Mouse (Mus musculus): ENCODE data around the gene Ncf2. TPM values are rescaled to one million over a fixed set of nuclear protein-coding genes. Genes with fewer than 3 reads are reported as not detected.
"Not testable (repeated sequence)": the region's sequence is repeated elsewhere in the genome, so short reads cannot be mapped to it uniquely, and the experiment has no call there.

Gene Ncf2
- polyA plus RNA-seq, 1 experiment from 2014 or later, result 2.0 TPM

DNA sequence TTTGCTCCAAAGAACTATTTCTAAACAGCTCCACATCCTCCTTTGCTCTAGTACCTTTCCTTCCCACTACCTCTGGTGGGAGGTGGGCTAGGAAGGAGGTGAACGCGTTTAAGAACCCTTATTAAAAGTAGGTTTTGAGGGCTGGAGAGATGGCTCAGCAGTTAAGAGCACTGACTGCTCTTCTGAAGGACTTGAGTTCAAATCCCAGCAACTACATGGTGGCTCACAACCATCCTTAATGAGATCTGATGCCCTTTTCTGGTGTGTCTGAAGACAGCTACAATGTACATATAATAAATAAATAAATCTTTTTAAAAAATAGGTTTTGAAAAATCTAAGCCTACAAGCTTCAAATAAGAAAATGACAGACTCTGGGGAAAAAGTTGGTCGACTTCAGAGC, 14.5 kb upstream of the Ncf2 start:
- not testable (repeated sequence) for H3K4me3 ChIP-seq; H3K9me3 ChIP-seq; H3K27me3 ChIP-seq; H3K36me3 ChIP-seq; H3K9ac ChIP-seq (replicated peaks); H3K4me1 ChIP-seq; H3K4me2 ChIP-seq (replicated peaks); ATAC-seq (replicated peaks); H3K27ac ChIP-seq (replicated peaks)
- 89% methylated on average over 3 of the region's 3 CpGs for WGBS

DNA sequence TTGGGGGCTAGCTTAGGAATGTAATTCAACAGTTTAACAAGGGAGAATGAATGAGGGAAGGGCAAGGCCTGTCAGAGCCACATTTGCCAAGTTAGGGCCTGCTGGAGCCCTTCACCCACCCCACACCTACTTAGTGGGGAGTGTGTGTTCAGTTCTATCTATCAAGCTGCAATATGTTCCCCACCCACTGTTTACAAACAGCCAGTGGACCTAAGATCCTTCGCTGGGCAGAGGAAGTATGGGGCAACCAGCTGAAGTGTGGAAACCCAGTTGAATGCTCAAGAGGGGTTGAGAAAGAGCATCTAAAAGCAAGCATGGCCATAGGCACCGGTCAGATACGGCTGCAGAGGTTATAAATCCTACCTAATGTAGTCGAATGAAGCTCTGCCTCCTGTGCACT, 13.0 kb upstream of the Ncf2 start:
- no peak for ATAC-seq (replicated peaks)
- Histone ChIP-seq H3K4me3 (no peak overlapping the region), H3K9ac (replicated peaks) (no peak overlapping the region), H3K27me3 (no peaks in the 10 kb centered on the region), H3K36me3 (no peaks in the 10 kb centered on the region), H3K9me3 (no peaks in the 10 kb centered on the region), H3K4me1 (no peaks in the 10 kb centered on the region), H3K4me2 (replicated peaks) (no peak overlapping the region), H3K27ac (replicated peaks) (no peak overlapping the region)
- WGBS, result 94% methylated on average over 4 of the region's 4 CpGs

DNA sequence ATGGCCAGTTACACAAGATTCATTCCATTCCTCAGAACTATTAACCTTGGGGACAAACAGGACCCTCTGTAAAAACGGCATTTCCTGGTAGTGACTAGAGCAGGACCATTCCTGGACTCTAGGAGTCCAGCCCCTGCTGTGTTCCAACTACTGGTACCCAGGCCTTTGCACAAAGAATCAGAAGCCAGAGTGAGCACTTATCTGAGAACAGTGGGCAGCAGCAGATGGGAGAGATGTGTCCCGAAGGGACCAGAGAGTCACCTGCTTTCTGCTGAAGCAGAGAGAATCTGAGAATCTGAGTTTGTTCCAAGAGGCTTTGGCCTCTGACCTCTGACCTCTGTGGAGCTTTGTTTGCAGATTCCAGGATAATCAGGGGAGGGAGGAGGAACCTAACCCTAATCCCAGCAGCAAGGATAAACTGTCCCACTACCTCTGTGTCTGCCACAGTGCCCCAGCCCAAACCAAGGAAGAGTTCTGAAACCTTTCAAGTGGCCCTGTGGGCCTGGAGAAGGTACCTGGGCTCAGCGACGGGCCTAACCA, 11.8 kb upstream of the Ncf2 start:
- Histone ChIP-seq H3K9me3 (no peaks in the 10 kb centered on the region), H3K27ac (replicated peaks) (no peak overlapping the region), H3K4me2 (replicated peaks) (no peak overlapping the region), H3K4me3 (no peak overlapping the region), H3K27me3 (no peaks in the 10 kb centered on the region), H3K9ac (replicated peaks) (no peak overlapping the region), H3K4me1 (peaks cover 8% of the 10 kb centered on the region), H3K36me3 (no peaks in the 10 kb centered on the region)
- no peak for ATAC-seq (replicated peaks)
- 15% methylated on average over 4 of the region's 4 CpGs for WGBS

DNA sequence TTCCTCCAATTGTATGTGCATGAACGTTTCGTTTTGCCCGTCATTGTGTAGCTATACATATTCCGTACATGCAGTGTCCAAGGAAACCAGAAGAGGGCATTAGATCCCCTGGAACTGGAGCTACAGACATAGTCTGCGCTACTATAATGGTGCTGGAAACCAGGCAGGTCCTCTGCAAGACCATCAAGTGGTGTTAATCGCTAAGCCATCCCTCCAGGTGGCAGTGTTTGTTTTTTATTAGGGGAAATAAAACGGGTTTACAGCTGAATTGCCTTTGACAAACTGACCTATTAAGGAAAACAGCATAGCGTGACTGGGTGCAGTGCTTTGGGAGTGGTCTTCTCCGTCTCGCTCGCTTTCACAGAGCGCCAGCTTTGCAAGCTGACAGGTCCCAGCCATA, 9.7 kb upstream of the Ncf2 start:
- Histone ChIP-seq H3K9me3 (no peaks in the 10 kb centered on the region), H3K9ac (replicated peaks) (no peak overlapping the region), H3K27ac (replicated peaks) (no peak overlapping the region), H3K27me3 (no peaks in the 10 kb centered on the region), H3K4me2 (replicated peaks) (no peak overlapping the region), H3K36me3 (no peaks in the 10 kb centered on the region), H3K4me3 (no peak overlapping the region), H3K4me1 (peaks cover 8% of the 10 kb centered on the region)
- WGBS, result 35% methylated on average over 12 of the region's 12 CpGs
- ATAC-seq (replicated peaks), result no peak

DNA sequence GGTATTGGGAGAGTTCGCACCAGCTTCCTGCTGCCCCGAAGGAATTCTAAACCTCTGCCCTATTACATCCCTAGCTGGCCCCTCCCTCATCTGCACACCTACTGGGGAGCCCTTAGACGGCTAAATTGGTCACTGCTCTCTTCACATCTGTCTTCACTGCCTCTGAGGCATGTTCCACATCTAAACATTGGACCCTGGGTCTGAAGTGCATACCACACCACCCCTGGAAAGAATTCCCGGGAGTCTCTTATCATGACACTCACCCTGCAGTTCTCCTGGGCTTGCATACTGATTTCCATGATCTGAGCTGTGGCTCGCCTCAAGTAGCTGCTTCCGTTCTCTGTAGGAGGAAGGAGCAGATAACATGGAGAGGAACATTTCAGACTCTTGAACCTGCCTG, 9.2 kb upstream of the Ncf2 start:
- 33% methylated on average over 6 of the region's 6 CpGs for WGBS
- H3K9me3 ChIP-seq, result no peaks in the 10 kb centered on the region
- no peak overlapping the region for H3K4me2 ChIP-seq (replicated peaks)
- H3K27ac ChIP-seq (replicated peaks), result no peak overlapping the region
- no peak overlapping the region for H3K9ac ChIP-seq (replicated peaks)
- peaks cover 8% of the 10 kb centered on the region for H3K4me1 ChIP-seq
- no peak overlapping the region for H3K4me3 ChIP-seq
- H3K36me3 ChIP-seq, result no peaks in the 10 kb centered on the region
- ATAC-seq (replicated peaks), result 0 out of 2 replicates have a peak, but pooled peaks have one; percentile 29
- H3K27me3 ChIP-seq, result no peaks in the 10 kb centered on the region

DNA sequence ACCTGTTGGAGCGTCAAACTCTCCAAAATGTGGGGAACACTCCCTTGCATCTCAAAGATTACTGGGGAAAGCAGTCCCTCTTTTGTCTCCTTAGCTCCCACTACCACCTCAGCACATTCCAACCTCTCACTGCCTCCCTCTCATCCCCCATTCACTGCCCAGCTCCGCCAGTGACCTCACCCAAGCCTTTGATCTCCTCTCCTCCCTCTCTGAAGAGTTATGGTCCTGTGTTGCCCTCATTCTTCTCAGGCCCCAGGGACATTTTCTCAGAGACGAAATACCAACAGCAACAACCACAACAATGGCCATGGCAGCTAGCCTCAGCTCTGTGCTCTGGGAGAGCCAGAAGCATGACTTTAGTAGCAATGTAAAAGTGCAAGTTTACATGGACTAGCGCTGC, 8.7 kb upstream of the Ncf2 start:
- no peaks in the 10 kb centered on the region for H3K36me3 ChIP-seq
- H3K4me1 ChIP-seq, result peaks cover 8% of the 10 kb centered on the region
- H3K4me3 ChIP-seq, result no peak overlapping the region
- ATAC-seq (replicated peaks), result no peak
- H3K9me3 ChIP-seq, result no peaks in the 10 kb centered on the region
- H3K4me2 ChIP-seq (replicated peaks), result no peak overlapping the region
- no peak overlapping the region for H3K9ac ChIP-seq (replicated peaks)
- H3K27me3 ChIP-seq, result no peaks in the 10 kb centered on the region
- no peak overlapping the region for H3K27ac ChIP-seq (replicated peaks)
- 27% methylated on average over 4 of the region's 4 CpGs for WGBS

DNA sequence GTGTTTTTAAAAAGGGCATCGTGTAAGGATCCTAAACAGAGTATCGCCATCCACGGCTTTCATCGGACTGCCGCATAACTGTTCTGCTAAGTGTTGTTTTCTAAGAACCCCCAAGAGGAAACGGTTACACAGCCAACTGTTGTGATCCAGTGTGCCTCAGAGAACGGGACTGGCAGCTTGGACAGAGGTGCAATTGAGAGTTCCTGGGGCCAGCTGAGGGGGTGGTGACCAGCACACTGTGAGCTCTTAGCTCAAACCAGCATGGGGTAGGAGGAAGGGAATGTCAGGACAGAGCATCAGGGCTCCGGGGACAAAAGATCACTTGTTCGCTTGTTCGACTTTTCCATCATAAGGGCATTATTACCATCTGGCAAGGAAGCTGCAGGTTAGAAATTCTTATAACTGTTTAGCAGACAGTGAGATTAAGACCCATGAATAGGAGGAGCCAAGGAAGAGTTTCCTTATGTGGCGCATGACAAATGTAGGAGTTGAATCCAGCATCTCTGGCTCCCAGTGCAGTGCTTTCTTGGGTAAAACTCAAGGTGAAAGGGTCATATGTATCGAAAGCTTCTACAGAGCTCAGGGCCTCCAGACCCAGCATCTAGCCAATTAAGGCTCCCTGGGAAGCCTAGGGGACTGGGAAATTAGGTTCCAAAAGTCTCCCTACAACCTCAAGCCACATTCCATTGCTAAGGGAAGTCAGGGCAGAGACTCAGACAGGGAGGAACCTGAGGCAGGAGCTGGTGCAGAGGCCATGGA, 7.1 kb upstream of the Ncf2 start:
- H3K27ac ChIP-seq (replicated peaks), result no peak overlapping the region
- WGBS, result 9% methylated on average over 12 of the region's 12 CpGs
- ATAC-seq (replicated peaks), result no peak
- H3K27me3 ChIP-seq, result no peaks in the 10 kb centered on the region
- H3K36me3 ChIP-seq, result no peaks in the 10 kb centered on the region
- H3K9me3 ChIP-seq, result no peaks in the 10 kb centered on the region
- H3K4me2 ChIP-seq (replicated peaks), result no peak overlapping the region
- no peak overlapping the region for H3K9ac ChIP-seq (replicated peaks)
- peaks cover 8% of the 10 kb centered on the region for H3K4me1 ChIP-seq
- H3K4me3 ChIP-seq, result no peak overlapping the region

DNA sequence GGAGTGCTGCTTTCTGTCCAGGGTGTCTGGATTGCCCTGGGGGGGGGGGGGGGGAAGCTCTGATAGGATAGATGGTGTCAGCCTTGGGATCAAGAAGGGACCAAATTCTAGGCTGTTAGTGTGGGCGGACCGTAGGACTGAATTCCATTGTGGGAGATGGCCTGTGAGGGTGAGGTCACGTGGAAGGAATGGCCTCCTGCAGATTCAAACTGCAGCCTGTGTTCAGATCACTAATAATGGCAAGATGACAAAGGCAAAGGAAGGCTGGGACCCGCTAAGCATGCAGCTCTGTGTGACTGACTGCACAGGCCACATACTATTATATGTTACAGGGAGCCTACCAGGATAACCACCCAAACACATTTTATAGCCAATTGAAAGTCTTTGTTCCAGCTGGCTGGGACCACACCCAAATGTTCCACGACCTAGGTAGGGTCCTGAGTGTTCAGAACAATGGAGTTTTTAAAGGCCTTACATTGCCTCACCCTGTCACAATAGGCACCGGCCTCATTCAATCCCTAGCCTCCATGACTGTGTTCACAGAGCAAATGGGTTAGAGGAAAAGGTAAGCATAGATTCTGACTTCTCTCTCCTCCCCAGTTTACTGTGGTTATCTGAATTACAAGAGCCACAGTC, 6.4 kb upstream of the Ncf2 start:
- Histone ChIP-seq H3K27ac (replicated peaks) (no peak overlapping the region), H3K4me3 (no peak overlapping the region), H3K4me1 (peaks cover 8% of the 10 kb centered on the region), H3K4me2 (replicated peaks) (no peak overlapping the region), H3K27me3 (no peaks in the 10 kb centered on the region), H3K36me3 (no peaks in the 10 kb centered on the region), H3K9me3 (no peaks in the 10 kb centered on the region), H3K9ac (replicated peaks) (no peak overlapping the region)
- no peak for ATAC-seq (replicated peaks)
- 20% methylated on average over 6 of the region's 6 CpGs for WGBS

DNA sequence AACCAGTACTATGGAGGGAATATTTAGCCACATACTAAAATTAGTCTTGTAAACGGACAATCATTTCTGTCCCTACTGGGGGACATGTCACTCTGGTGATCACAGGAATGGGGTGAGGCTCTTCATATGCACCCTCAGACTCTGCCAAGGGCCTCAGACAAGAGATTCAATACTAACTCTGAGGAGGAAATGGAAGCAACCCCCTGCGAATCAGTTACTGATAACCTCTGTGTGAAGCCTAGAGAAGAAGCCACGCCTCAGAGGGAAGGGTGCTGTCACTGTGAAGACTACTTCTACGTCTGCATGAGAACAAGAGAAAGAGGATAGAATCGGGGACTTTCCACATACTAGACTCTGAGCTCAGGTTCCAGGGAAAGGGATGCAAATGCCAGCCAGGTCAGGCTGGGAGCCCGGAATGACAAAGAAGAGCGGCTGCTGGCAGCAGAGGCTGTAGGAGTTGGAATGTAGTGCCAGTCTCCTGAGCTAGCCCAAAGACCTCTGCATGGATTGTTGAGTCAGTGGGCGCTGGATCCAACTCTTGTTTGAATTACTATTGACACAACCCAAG, 4.2 kb upstream of the Ncf2 start:
- 75% methylated on average over 8 of the region's 8 CpGs for WGBS
- ATAC-seq (replicated peaks), result no peak
- H3K4me3 ChIP-seq, result no peak overlapping the region

DNA sequence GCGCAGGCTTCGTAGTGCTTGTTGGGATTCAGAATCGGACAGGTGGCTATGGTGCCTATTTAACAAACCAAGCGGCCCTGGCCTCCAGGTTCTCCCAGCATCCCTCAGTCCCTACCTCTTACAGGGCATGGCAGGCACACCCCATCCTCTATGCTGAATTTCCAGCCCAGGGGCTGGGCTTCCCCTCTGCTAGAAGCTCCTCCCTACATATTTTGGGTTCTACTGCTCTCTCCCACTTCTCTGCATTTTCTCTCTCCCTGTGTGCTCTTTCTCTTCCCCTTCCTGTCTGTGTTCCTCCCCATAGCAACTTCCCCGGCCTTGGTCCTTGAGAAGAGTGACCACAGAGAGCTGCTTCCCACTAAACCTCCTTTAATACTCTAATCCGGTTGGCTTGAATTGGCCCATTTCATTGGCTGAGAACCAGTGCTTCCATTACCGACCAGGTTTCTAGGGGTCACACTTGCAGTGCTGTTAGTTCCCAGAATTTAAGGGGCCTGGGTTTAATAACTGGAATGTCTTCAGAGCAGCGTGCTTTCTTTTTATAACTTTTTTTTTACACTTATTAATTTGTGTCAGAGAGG, 3.2 kb upstream of the Ncf2 start:
- no peak for ATAC-seq (replicated peaks)
- H3K9me3 ChIP-seq, result no peaks in the 10 kb centered on the region
- H3K4me3 ChIP-seq, result no peak overlapping the region
- 81% methylated on average over 8 of the region's 8 CpGs for WGBS
- H3K4me2 ChIP-seq (replicated peaks), result no peak overlapping the region
- H3K27ac ChIP-seq (replicated peaks), result no peak overlapping the region
- H3K4me1 ChIP-seq, result peaks cover 11% of the 10 kb centered on the region
- H3K36me3 ChIP-seq, result no peaks in the 10 kb centered on the region
- no peaks in the 10 kb centered on the region for H3K27me3 ChIP-seq
- H3K9ac ChIP-seq (replicated peaks), result no peak overlapping the region

More for the DNA sequence above, 4.2 kb upstream of the Ncf2 start:
- Histone ChIP-seq H3K27me3 (no peaks in the 10 kb centered on the region), H3K9me3 (no peaks in the 10 kb centered on the region), H3K9ac (replicated peaks) (no peak overlapping the region), H3K4me2 (replicated peaks) (no peak overlapping the region), H3K27ac (replicated peaks) (no peak overlapping the region), H3K36me3 (no peaks in the 10 kb centered on the region), H3K4me1 (peaks cover 11% of the 10 kb centered on the region)

DNA sequence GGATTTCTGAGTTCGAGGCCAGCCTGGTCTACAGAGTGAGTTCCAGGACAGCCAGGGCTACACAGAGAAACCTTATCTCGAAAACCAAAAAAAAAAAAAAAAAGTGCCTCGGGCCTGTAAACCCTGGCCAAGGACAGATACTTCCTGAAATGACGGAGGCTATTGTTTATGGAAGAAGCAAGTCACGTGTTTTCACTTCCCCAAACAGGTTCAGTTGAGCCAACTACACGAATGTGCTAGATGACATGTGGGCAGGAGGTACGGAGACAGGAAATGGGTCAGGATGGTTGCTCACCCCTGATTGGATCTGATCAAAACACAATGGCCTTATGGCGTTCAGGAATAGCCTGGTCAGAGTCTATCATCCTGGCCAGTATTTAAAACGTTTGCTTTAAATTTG, 1.9 kb upstream of the Ncf2 start:
- Histone ChIP-seq H3K27ac (replicated peaks) (no peak overlapping the region), H3K4me3 (no peak overlapping the region), H3K27me3 (no peaks in the 10 kb centered on the region), H3K4me2 (replicated peaks) (no peak overlapping the region), H3K4me1 (peaks cover 3% of the 10 kb centered on the region; the same call in 1 of the 2 replicates), H3K36me3 (no peaks in the 10 kb centered on the region), H3K9me3 (no peaks in the 10 kb centered on the region), H3K9ac (replicated peaks) (no peak overlapping the region)
- WGBS, result 85% methylated on average over 9 of the region's 9 CpGs
- ATAC-seq (replicated peaks), result no peak

DNA sequence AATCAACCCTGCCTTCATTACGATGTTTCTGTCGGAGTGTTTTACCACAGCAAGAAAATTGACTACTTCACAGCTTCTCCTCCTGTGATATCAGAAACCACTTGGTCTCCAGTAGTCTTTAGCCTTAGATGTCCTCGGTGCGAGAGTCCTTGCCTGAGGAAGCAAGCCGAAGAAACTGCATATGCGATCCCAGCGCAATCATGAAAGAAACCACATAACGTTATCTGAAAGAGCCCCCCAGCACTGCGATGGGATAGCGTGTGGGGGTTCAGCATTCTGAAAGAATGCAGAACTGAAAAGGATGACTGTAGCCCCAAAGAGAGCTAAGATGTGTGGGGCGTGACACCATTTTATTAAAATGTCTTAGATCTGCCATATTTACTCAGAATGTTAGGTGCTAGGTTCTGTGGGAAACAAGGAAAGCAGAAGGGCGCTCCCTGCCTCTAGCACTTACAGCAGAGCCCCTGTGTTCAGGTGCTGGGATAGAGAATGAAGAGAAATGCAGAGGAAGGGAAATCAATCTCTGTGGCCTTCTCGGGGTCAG, 711 bp downstream of the Ncf2 start:
- peaks cover 3% of the 10 kb centered on the region; the same call in 1 of the 2 replicates for H3K4me1 ChIP-seq
- no peaks in the 10 kb centered on the region for H3K9me3 ChIP-seq
- H3K27me3 ChIP-seq, result no peaks in the 10 kb centered on the region
- 87% methylated on average over 13 of the region's 13 CpGs for WGBS
- no peak overlapping the region for H3K9ac ChIP-seq (replicated peaks)
- no peak overlapping the region for H3K4me2 ChIP-seq (replicated peaks)
- H3K36me3 ChIP-seq, result no peaks in the 10 kb centered on the region
- H3K4me3 ChIP-seq, result no peak overlapping the region
- ATAC-seq (replicated peaks), result no peak
- no peak overlapping the region for H3K27ac ChIP-seq (replicated peaks)
